Mouse (Mus musculus): Measurements from ENCODE around the gene Sdc1.

- TF ChIP-seq CTCF (IDR thresholded peaks at IDR 0.05; ENCODE audit: insufficient read depth, low read length) = no peak
- TF ChIP-seq POLR2A (IDR thresholded peaks at IDR 0.05; ENCODE audit: borderline replicate concordance, extremely low read depth, low read depth, low read length) = no peak
Observed at GRCm38 (mm10) chr12:8809086-8809485, 38.0 kb downstream of the Sdc1 start.

Data from lung, adult 2 months (tissue).